Mouse (Mus musculus): Measurements from ENCODE around the gene Ctcfl.

DNA sequence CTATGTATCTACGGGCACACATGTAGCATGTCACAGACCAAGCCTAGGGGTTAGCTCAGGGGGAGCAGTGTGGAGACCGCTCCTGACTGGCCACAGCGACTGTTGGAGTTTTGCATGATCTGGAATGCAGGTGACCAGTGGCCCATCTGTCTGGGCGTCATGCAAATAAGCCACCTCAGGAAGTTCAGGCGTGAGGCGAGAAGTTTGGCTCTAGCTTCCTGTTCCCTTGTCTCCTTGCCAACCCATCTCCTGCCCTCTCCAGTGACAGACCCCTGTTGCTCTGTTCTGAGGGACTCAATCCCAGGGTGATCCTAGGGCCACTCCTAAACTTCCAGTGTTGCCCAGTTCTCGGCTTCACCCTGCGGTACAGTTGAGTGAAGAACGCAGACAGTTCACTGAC, 58.9 kb downstream of the Ctcfl start:
- no peak for TF ChIP-seq CTCF (IDR thresholded peaks at IDR 0.05; ENCODE audit: low read depth)
- TF ChIP-seq EP300 (IDR thresholded peaks at IDR 0.05; ENCODE audit: low read depth), result no peak
